In genomic region chr9:45095149-45095937, GRCm38 (mm10) we compare ENCODE assay signal across 20 mouse cellular contexts. TPM values are rescaled to one million over a fixed set of nuclear protein-coding genes. Genes with fewer than 3 reads are reported as not detected.
A peak's percentile ranks its signal among the peaks of the same experiment; 100 is the strongest.
DNase-seq lines count a peak whose midpoint lies in the region; TF ChIP-seq lines count a peak whose summit lies in the region.
"Had no signal": no experiment of that assay in that cellular context is flagged by ENCODE, and none has a peak within 500 bp of the region (broad histone marks: within the 10 kb centered on the region; RNA-seq: fewer than 3 reads in every experiment).

No protein-coding gene starts in this region.

- DNase-seq in 416B (ENCODE audit: low read depth): peak; percentile 50
- peak; percentile 14 for DNase-seq in lung, adult 2 months
- no peak for DNase-seq in cerebellum, postnatal 4 days (ENCODE audit: low spot score in 2 of 2)
- no peak for DNase-seq in heart, postnatal 25 days (ENCODE audit: low spot score)
- DNase-seq in kidney, postnatal 10 days: no peak
- DNase-seq: adrenal gland, adult 8-10 months; cerebellum, adult 11 months; heart, postnatal 4 days; right cerebral cortex, postnatal 25 days had no signal

- no peak for TF ChIP-seq POLR2A in bone marrow, adult 2 months (IDR thresholded peaks at IDR 0.05; ENCODE audit: borderline replicate concordance, control insufficient read depth, low read depth, low read length)
- TF ChIP-seq POLR2A in lung, adult 2 months (IDR thresholded peaks at IDR 0.05; ENCODE audit: borderline replicate concordance, extremely low read depth, low read depth, low read length): no peak

- WGBS in bone marrow, adult 2 months: 22% methylated on average over 6 of the region's 6 CpGs
- 44% methylated on average over 6 of the region's 6 CpGs for WGBS in lung, adult 2 months
- 10% methylated on average over 6 of the region's 6 CpGs for WGBS in macrophage (ENCODE audit: missing documents)

- peaks cover 5% of the 10 kb centered on the region for H3K4me1 ChIP-seq in bone marrow, adult 2 months (ENCODE audit: control insufficient read depth, insufficient read depth, low read length)
- peaks cover 3% of the 10 kb centered on the region for H3K4me1 ChIP-seq in lung, adult 2 months (ENCODE audit: control insufficient read depth, insufficient read depth, low read length)
- H3K4me1 ChIP-seq: embryonic facial prominence, embryonic 15.5 days; forebrain, embryonic 12.5 days; midbrain, embryonic 10.5 days; neural tube, embryonic 13.5 days had no signal

- no peaks in the 10 kb centered on the region for H3K79me2 ChIP-seq in macrophage (ENCODE audit: inconsistent target)

- peak overlapping the region; percentile 39; the same call in 1 of the 2 replicates for H3K27ac ChIP-seq in bone marrow, adult 2 months (ENCODE audit: control insufficient read depth, insufficient read depth, low read depth, low read length, poor library complexity)
- H3K27ac ChIP-seq in macrophage: peak overlapping the region; percentile 25
- H3K27ac ChIP-seq: embryonic facial prominence, embryonic 15.5 days; forebrain, embryonic 12.5 days; hindbrain, postnatal 0 days; kidney, embryonic 15.5 days; limb, embryonic 10.5 days; liver, embryonic 14.5 days; midbrain, embryonic 10.5 days; neural tube, embryonic 13.5 days had no signal

- H3K36me3 ChIP-seq in macrophage (ENCODE audit: inconsistent target): no peaks in the 10 kb centered on the region
- H3K36me3 ChIP-seq: embryonic facial prominence, embryonic 15.5 days; forebrain, embryonic 12.5 days; heart, embryonic 12.5 days; kidney, embryonic 15.5 days; limb, embryonic 10.5 days; midbrain, embryonic 10.5 days; neural tube, embryonic 13.5 days had no signal

- peak overlapping the region; percentile 37 for H3K4me3 ChIP-seq in bone marrow, adult 2 months (replicated peaks; ENCODE audit: control insufficient read depth, low read depth, low read length)
- H3K4me3 ChIP-seq in lung, adult 2 months (replicated peaks; ENCODE audit: extremely low read depth, low read depth, low read length): no peak overlapping the region
- no peak overlapping the region for H3K4me3 ChIP-seq in macrophage (ENCODE audit: inconsistent target)
- H3K4me3 ChIP-seq: embryonic facial prominence, embryonic 15.5 days; forebrain, embryonic 12.5 days; heart, embryonic 12.5 days; kidney, embryonic 15.5 days; limb, embryonic 10.5 days; midbrain, embryonic 10.5 days; neural tube, embryonic 13.5 days had no signal

- intact Hi-C loops in heart, postnatal 25 days (cut with DNase I): no loop called here

- no peak for TF ChIP-seq CTCF in bone marrow, adult 2 months (IDR thresholded peaks at IDR 0.05; ENCODE audit: control insufficient read depth, insufficient read depth, low read length)
- TF ChIP-seq CTCF in lung, adult 2 months (IDR thresholded peaks at IDR 0.05; ENCODE audit: insufficient read depth, low read length): no peak

RNA-seq across cellular contexts. Expression of gene Jaml, which starts 16.4 kb away (rescaled TPM):
- polyA plus RNA-seq in bone marrow, adult 2 months (2011; ENCODE audit: insufficient read depth, insufficient read length, low replicate concordance, missing spikeins): 7.6 and 25.9 TPM in 2 replicates
- polyA plus RNA-seq in lung, adult 2 months (2012; rRNA removed): 0.69 and 1.3 TPM in 2 replicates
- total RNA-seq in macrophage (2018; cell fraction: chromatin; rRNA removed): 1 to 10 TPM in 6 of 26 experiments, under 1 TPM in 4, not detected in 16; 0.35 to 2.6 (median 1.3) TPM
- total RNA-seq in macrophage (2018; cell fraction: cytosol; rRNA removed): 1 to 10 TPM in 19 of 26 experiments, under 1 TPM in 7; 0.41 to 6.0 (median 1.2) TPM
- 1 to 10 TPM in 24 of 26 experiments, under 1 TPM in 2; 0.71 to 6.6 (median 2.0) TPM for total RNA-seq in macrophage (2018; cell fraction: nucleus; rRNA removed)
- 0.38 to 11.1 TPM (median 3.0 TPM) in 3 replicates for polyA plus RNA-seq in macrophage (2018)
- total RNA-seq in heart, postnatal 25 days (2021): under 1 TPM; 0.26 to 0.84 TPM
- total RNA-seq: hindbrain, postnatal 0 days had no signal

RNA-seq across cellular contexts. Expression of gene Scn2b, which starts 22.2 kb away (rescaled TPM):
- polyA plus RNA-seq in bone marrow, adult 2 months (2011; ENCODE audit: insufficient read depth, insufficient read length, low replicate concordance, missing spikeins): 0.37 and 0.41 TPM in 2 replicates
- polyA plus RNA-seq in lung, adult 2 months (2012; rRNA removed): 0.38 and 0.39 TPM in 2 replicates
- total RNA-seq in macrophage (2018; cell fraction: chromatin; rRNA removed): under 1 TPM in 2 of 26 experiments, not detected in 24; 0.15 to 0.28 TPM
- under 1 TPM in 15 of 26 experiments, not detected in 11; 0.03 to 0.13 (median 0.05) TPM for total RNA-seq in macrophage (2018; cell fraction: cytosol; rRNA removed)
- under 1 TPM in 4 of 26 experiments, not detected in 22; 0.14 to 0.24 (median 0.15) TPM for total RNA-seq in macrophage (2018; cell fraction: nucleus; rRNA removed)
- polyA plus RNA-seq in macrophage (2018): 0.06 to 0.18 TPM in 2 of 3 replicates, not detected in the other
- 1 to 10 TPM; 1.1 TPM for total RNA-seq in heart, postnatal 25 days (2021)

RNA-seq across cellular contexts. Expression of gene Mpzl3, which starts 40.4 kb away (rescaled TPM):
- polyA plus RNA-seq in bone marrow, adult 2 months (2011; ENCODE audit: insufficient read depth, insufficient read length, low replicate concordance, missing spikeins): 3.2 and 3.8 TPM in 2 replicates
- 1.2 and 10.7 TPM in 2 replicates for polyA plus RNA-seq in lung, adult 2 months (2012; rRNA removed)
- total RNA-seq in macrophage (2018; cell fraction: chromatin; rRNA removed): 1 to 10 TPM in 10 of 26 experiments, under 1 TPM in 11, not detected in 5; 0.18 to 2.7 (median 0.89) TPM
- under 1 TPM; 0.14 to 0.81 (median 0.45) TPM for total RNA-seq in macrophage (2018; cell fraction: cytosol; rRNA removed)
- total RNA-seq in macrophage (2018; cell fraction: nucleus; rRNA removed): 1 to 10 TPM in 12 of 26 experiments, under 1 TPM in 14; 0.17 to 2.2 (median 0.78) TPM
- polyA plus RNA-seq in macrophage (2018): 0.20 to 0.46 TPM (median 0.29 TPM) in 3 replicates
- 1 to 10 TPM; 1.5 to 2.6 TPM for total RNA-seq in heart, postnatal 25 days (2021)

RNA-seq across cellular contexts. Expression of gene Scn4b, which starts 42.9 kb away (rescaled TPM):
- 0.60 TPM in 1 of 2 replicates, not detected in the other for polyA plus RNA-seq in bone marrow, adult 2 months (2011; ENCODE audit: insufficient read depth, insufficient read length, low replicate concordance, missing spikeins)
- polyA plus RNA-seq in lung, adult 2 months (2012; rRNA removed): 0.34 and 1.0 TPM in 2 replicates
- not detected for total RNA-seq in macrophage (2018; cell fraction: chromatin; rRNA removed)
- total RNA-seq in macrophage (2018; cell fraction: cytosol; rRNA removed): under 1 TPM in 2 of 26 experiments, not detected in 24; 0.03 to 0.04 TPM
- not detected for total RNA-seq in macrophage (2018; cell fraction: nucleus; rRNA removed)
- polyA plus RNA-seq in macrophage (2018): 0.06 TPM in 1 of 3 replicates, not detected in the others
- 1 to 10 TPM; 2.5 to 2.8 TPM for total RNA-seq in heart, postnatal 25 days (2021)

RNA-seq across cellular contexts. Expression of gene Mpzl2, which starts 55.7 kb away (rescaled TPM):
- 2.2 TPM in 1 of 2 replicates, not detected in the other for polyA plus RNA-seq in bone marrow, adult 2 months (2011; ENCODE audit: insufficient read depth, insufficient read length, low replicate concordance, missing spikeins)
- polyA plus RNA-seq in lung, adult 2 months (2012; rRNA removed): 3.3 and 8.6 TPM in 2 replicates
- total RNA-seq in macrophage (2018; cell fraction: chromatin; rRNA removed): not detected
- under 1 TPM in 1 of 26 experiments, not detected in 25; 0.14 TPM for total RNA-seq in macrophage (2018; cell fraction: cytosol; rRNA removed)
- total RNA-seq in macrophage (2018; cell fraction: nucleus; rRNA removed): not detected
- not detected in 3 replicates for polyA plus RNA-seq in macrophage (2018)
- total RNA-seq in heart, postnatal 25 days (2021): 1 to 10 TPM in 1 of 2 experiments, under 1 TPM in 1; 0.81 to 1.0 TPM

Comparison
In these comparisons a context has a peak if more than half of its experiments do, and no peak if none do; other contexts are left out.
1. DNase-seq: peak in 416B (single experiment) and lung, adult 2 months (single experiment); none in cerebellum, postnatal 4 days (0 of 2), heart, postnatal 25 days (single experiment) and kidney, postnatal 10 days (single experiment).